Comparison of ENCODE assay signal across 8 mouse cellular contexts in the genomic region with DNA sequence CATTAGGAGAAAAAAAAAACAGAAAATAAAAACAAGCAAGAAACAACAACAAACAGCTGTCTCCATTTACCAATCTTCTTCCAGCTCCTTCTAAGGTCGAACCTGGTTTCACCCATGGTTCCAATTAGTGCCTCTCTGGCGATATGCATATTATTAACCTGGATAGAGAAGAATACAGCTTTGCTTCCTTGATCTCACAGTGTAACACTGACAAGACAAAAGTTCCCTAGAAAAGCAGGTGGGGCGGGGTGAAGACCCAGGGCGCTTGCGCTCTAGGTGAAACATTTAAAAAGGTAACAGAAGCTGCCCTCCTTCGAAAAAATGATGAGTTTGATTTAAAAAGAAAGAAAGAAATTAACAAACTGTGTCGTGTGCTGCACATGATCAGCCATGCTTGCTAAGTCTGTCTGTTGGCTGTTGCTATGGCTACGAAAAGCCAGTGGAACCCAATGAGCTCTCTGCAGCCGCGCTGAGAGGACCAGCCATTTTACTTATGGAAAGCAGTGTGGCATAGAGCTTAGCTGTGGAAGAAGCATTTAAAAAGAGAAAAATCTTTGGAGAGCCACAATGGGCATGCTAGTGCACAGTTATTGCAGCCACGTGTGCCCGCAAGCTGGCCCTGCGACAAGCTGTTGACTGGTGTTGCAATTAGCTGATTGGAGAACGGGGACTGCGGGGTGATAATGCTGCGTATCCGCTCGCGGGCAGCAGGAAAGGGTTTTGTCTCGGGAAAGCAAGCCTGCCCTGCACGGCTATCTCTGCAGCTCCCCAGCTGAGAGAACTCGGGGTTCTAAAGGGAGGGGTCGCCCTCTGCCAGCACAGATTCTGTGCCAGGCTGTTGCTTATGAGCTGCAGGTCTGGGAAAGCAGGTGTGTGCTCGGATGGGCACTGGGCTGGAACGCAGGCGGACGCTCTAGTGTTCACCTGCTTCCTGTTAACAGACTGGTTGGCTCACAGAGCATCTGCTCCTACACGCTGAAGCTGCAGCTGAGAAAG.
DNase-seq lines count a peak whose midpoint lies in the region; ATAC-seq and TF ChIP-seq lines count a peak whose summit lies in the region.

No protein-coding gene starts in this region.

- H3K4me1 ChIP-seq in bone marrow, adult 2 months (ENCODE audit: control insufficient read depth, insufficient read depth, low read length): no peaks in the 10 kb centered on the region
- H3K4me1 ChIP-seq in embryonic fibroblast, embryonic 13.5 days (ENCODE audit: control insufficient read depth, insufficient read depth, low read length): peaks cover 5% of the 10 kb centered on the region; the same call in 1 of the 2 replicates
- 0 out of 2 replicates have a peak, but pooled peaks cover 2% of the 10 kb centered on the region for H3K4me1 ChIP-seq in liver, postnatal 0 days (ENCODE audit: insufficient read depth)

- intact Hi-C loops in heart, postnatal 36 days (cut with DNase I): loop anchor here (2.0 kb wide), 1 partner anchor 33 kb away; no protein-coding TSS in a partner anchor

- H3K9ac ChIP-seq in liver, postnatal 0 days (replicated peaks): peak overlapping the region; percentile 57

- peak; percentile 49 to 57 for DNase-seq in B cell, adult 2 months
- peak; percentile 35 to 45 for DNase-seq in heart, postnatal 36 days
- DNase-seq in layer of hippocampus, adult 2 months (ENCODE audit: low spot score in 2 of 2): peak; percentile 64 to 79
- DNase-seq in liver, postnatal 0 days: peak; percentile 44
- peak; percentile 18 for DNase-seq in ovary, postnatal 10 days (ENCODE audit: low spot score)

- 4% methylated on average over 28 of the region's 28 CpGs for WGBS in bone marrow, adult 2 months
- WGBS in liver, postnatal 0 days (ENCODE audit: insufficient replicate concordance): 3% methylated on average over 28 of the region's 28 CpGs

- no peak for TF ChIP-seq CTCF in bone marrow, adult 2 months (IDR thresholded peaks at IDR 0.05; ENCODE audit: control insufficient read depth, insufficient read depth, low read length)
- TF ChIP-seq CTCF in embryonic fibroblast, embryonic 13.5 days (IDR thresholded peaks at IDR 0.05; ENCODE audit: borderline replicate concordance, insufficient read depth, low read length): no peak
- TF ChIP-seq CTCF in layer of hippocampus, adult 2 months (conservative IDR thresholded peaks at IDR 0.05): no peak
- TF ChIP-seq CTCF in liver, postnatal 0 days (IDR thresholded peaks at IDR 0.05; ENCODE audit: low read depth): no peak

- ATAC-seq in liver, postnatal 0 days: peak; percentile 76
- no peak for ATAC-seq in activated CD4-positive, CD25-positive, alpha-beta regulatory T cell, adult 4 months

- no peaks in the 10 kb centered on the region for H3K9me3 ChIP-seq in liver, postnatal 0 days (ENCODE audit: low read length)

- TF ChIP-seq POLR2A in bone marrow, adult 2 months (IDR thresholded peaks at IDR 0.05; ENCODE audit: borderline replicate concordance, control insufficient read depth, low read depth, low read length): no peak
- no peak for TF ChIP-seq POLR2A in embryonic fibroblast, embryonic 13.5 days (IDR thresholded peaks at IDR 0.05; ENCODE audit: low read depth, low read length)

- H3K27me3 ChIP-seq in liver, postnatal 0 days (ENCODE audit: insufficient read depth, low read length): no peaks in the 10 kb centered on the region

- TF ChIP-seq EP300 in liver, postnatal 0 days (IDR thresholded peaks at IDR 0.05; ENCODE audit: low read depth): no peak

- peak overlapping the region; percentile 45 for H3K4me3 ChIP-seq in bone marrow, adult 2 months (replicated peaks; ENCODE audit: control insufficient read depth, low read depth, low read length)
- peak overlapping the region; percentile 77 for H3K4me3 ChIP-seq in embryonic fibroblast, embryonic 13.5 days (ENCODE audit: insufficient read depth, low read length)
- peak overlapping the region; percentile 61 for H3K4me3 ChIP-seq in layer of hippocampus, adult 2 months
- H3K4me3 ChIP-seq in liver, postnatal 0 days (ENCODE audit: low read depth, low read length): peak overlapping the region; percentile 55

- H3K27ac ChIP-seq in bone marrow, adult 2 months (ENCODE audit: control insufficient read depth, insufficient read depth, low read depth, low read length, poor library complexity): no peak overlapping the region
- H3K27ac ChIP-seq in embryonic fibroblast, embryonic 13.5 days (ENCODE audit: insufficient read depth, low read length): no peak overlapping the region
- H3K27ac ChIP-seq in layer of hippocampus, adult 2 months: peak overlapping the region; percentile 98
- H3K27ac ChIP-seq in liver, postnatal 0 days (ENCODE audit: low read depth): peak overlapping the region; percentile 78

- no peaks in the 10 kb centered on the region for H3K36me3 ChIP-seq in liver, postnatal 0 days (replicated peaks; ENCODE audit: insufficient read depth, low read length)

- H3K4me2 ChIP-seq in liver, postnatal 0 days (ENCODE audit: low read depth, low read length): peak overlapping the region; percentile 83

Comparison
In these comparisons a context has a peak if more than half of its experiments do, and no peak if none do; other contexts are left out.
1. DNase-seq: peak in every context shown above with its lines; median percentile 72 in layer of hippocampus, adult 2 months; 53 in B cell, adult 2 months; 44 in liver, postnatal 0 days; 40 in heart, postnatal 36 days; 18 in ovary, postnatal 10 days.
2. H3K27ac ChIP-seq: peak in layer of hippocampus, adult 2 months (single experiment) and liver, postnatal 0 days (single experiment); none in bone marrow, adult 2 months (single experiment) and embryonic fibroblast, embryonic 13.5 days (single experiment).
3. Peak in every context shown above with its lines, with median percentiles within 50 percentile points of each other: H3K4me3 ChIP-seq.